Mouse (Mus musculus) cortical plate, adult 2 months (tissue): ENCODE data around the gene Zfp710.

Experiments
- CTCF ChIP-seq: fragments of 200-500 bp; IDR thresholded peaks from 2 replicates; pipeline ENCODE4 v1.5.1; 2011; ENCODE audit warnings: mild to moderate bottlenecking, control low read depth, low read length; ENCODE audit not compliant: insufficient read depth; ENCODE audit errors: extremely low read depth
- POLR2A ChIP-seq: fragments of 200-500 bp; IDR thresholded peaks from 2 replicates; pipeline ENCODE4 v1.6.1; 2011; ENCODE audit warnings: mild to moderate bottlenecking, low read length, control low read depth; ENCODE audit not compliant: insufficient read depth; ENCODE audit errors: extremely low read depth

- TF ChIP-seq POLR2A (no peak), CTCF (no peak)
Measured at GRCm38 (mm10) chr7:80077801-80078200, 53.2 kb downstream of the Zfp710 start.
